Mouse (Mus musculus): ENCODE results near the gene Rara. TPM values are rescaled to one million over a fixed set of nuclear protein-coding genes. Genes with fewer than 3 reads are reported as not detected.

The Rara gene
- total and polyA plus RNA-seq, 3 experiments, result 10.1 to 12.8 (median 10.9) TPM

DNA sequence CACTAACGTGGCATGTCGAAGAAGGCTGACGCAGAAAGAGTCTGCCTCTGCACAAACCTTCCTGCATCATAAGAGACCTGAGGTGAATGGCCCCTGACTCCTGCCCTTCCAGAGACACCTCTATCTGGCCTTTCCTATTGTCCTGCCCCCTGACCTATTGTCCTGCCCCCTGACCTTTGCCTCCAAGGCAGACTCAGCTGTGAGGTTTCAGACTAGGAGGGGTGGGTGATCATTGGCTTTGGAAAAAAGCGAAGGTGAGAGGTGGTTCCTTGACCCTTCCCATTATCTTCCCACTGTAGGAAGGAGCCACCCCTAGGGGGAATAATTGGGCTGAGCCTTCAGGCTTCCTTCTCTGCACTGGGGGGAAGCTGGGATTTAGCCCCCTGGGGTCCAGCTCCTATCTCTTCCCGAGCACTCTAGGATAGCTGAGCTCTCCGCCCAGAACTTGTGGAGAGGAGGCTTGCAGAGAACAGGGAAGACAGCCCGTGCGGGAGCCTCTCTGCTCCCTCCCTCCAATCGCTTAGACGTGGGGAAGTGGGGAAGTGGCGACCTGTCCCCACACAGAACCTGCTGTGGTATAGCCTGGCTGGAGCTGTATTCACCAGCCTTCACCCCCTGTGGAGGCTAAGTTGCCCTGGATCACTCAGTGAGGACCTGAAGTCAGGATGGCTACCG is 34.9 kb downstream of the Rara start:
- no peak for TF ChIP-seq EP300 (IDR thresholded peaks at IDR 0.05; ENCODE audit: insufficient read depth, low read depth, low read length)
- TF ChIP-seq CTCF (IDR thresholded peaks at IDR 0.05), result no peak
- no peak for TF ChIP-seq POLR2A (IDR thresholded peaks at IDR 0.05; ENCODE audit: insufficient read depth, low read depth, low read length)

DNA sequence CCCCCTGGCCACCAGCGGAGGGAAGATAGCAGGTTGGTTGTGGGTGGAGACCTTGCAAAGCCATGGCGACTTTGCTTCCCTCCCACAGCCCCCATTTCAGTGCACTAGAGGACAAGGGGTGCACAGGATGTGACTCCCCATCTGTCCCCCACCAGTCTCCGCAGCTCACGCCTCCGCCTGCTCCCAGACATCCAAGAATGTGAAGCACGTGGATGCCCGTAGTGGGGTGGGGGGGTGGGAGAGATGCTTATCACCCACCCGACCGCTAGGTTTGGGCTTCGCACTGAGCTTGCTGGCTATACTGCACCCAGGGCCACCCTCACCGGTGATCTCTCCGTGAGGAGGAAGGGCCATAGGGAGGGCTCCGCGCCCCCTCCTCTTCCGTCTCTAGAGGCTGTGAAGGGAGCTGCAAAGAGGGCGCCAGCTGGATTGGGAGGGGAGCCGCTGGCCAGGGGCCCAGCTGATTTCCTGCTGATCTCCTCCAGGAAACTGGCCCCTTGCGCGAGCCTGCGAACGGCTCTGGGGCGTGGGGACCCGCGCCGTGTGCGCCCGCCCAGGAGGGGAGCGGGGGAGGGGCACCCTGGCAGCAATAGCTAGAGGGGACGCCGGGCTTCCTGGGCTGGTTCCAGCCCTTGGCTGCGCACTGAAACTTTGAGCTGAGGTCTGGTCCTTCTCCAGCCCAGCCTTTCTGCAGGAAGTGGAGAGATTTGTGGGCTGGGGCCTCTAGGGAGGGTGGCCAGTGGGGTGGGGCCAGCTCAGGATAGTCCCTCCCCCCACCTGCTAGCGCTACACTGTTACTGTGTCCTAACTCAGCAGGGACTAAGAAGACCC is 35.8 kb downstream of the Rara start:
- intact Hi-C loops (cut with DNase I), result loop anchor here (1.0 kb wide), 2 partner anchors 20 to 25 kb away; no protein-coding TSS in a partner anchor
- H3K4me3 ChIP-seq, result peak overlapping the region; percentile 38
- 1% methylated on average over 32 of the region's 32 CpGs for WGBS
- peaks cover 2% of the 10 kb centered on the region for H3K36me3 ChIP-seq (ENCODE audit: control insufficient read depth, insufficient read depth, low read length)
- H3K79me2 ChIP-seq (replicated peaks; ENCODE audit: control insufficient read depth, insufficient read depth, low read length), result no peaks in the 10 kb centered on the region
- DNase-seq, result peak; percentile 91 to 93
- H3K27me3 ChIP-seq (ENCODE audit: control insufficient read depth, insufficient read depth, low read length), result no peaks in the 10 kb centered on the region
- H3K9ac ChIP-seq (ENCODE audit: low read depth, low read length), result peak overlapping the region; percentile 17
- H3K4me1 ChIP-seq (ENCODE audit: control insufficient read depth, insufficient read depth, low read length), result peaks cover 37% of the 10 kb centered on the region
- peak overlapping the region; percentile 82 for H3K27ac ChIP-seq
- TF ChIP-seq CTCF (IDR thresholded peaks at IDR 0.05) (peak; percentile 50), EP300 (IDR thresholded peaks at IDR 0.05; ENCODE audit: insufficient read depth, low read depth, low read length) (peak; percentile 16; the same call in 1 of the 2 replicates), POLR2A (IDR thresholded peaks at IDR 0.05; ENCODE audit: insufficient read depth, low read depth, low read length) (0 out of 2 replicates have a peak, but pooled peaks have one; percentile 30)

More for the DNA sequence above, 34.9 kb downstream of the Rara start:
- Histone ChIP-seq H3K79me2 (replicated peaks; ENCODE audit: control insufficient read depth, insufficient read depth, low read length) (no peaks in the 10 kb centered on the region), H3K27me3 (ENCODE audit: control insufficient read depth, insufficient read depth, low read length) (no peaks in the 10 kb centered on the region), H3K9ac (ENCODE audit: low read depth, low read length) (peak overlapping the region; percentile 17; the same call in 1 of the 2 replicates), H3K27ac (peak overlapping the region; percentile 88), H3K36me3 (ENCODE audit: control insufficient read depth, insufficient read depth, low read length) (peaks cover 2% of the 10 kb centered on the region), H3K4me1 (ENCODE audit: control insufficient read depth, insufficient read depth, low read length) (peaks cover 37% of the 10 kb centered on the region), H3K4me3 (peak overlapping the region; percentile 67)
- intact Hi-C loops (cut with DNase I), result loop anchor here (1.0 kb wide), 2 partner anchors 19 to 24 kb away; no protein-coding TSS in a partner anchor
- WGBS, result 28% methylated on average over 12 of the region's 12 CpGs
- no peak for DNase-seq

DNA sequence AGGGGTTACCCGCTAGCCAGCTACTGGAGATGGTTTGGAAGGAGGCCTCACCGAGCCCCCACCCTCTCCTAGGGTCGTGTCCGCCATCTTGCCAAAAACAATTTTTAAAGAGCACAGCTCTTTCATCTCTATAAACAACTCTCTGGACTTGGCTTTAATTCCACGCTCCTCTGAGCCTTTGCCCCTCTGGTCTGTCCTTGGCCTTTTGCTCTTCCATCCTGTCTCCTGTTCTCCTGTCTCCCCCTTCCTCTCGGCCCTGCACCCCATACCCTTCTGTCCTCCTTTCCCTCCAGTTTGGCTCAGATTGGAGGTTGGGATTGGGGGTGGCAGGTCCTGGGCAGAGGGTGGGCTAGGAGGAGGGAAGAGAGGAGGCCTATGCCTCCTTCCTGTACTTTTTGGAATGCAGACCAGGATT is 36.6 kb downstream of the Rara start:
- Histone ChIP-seq H3K9ac (ENCODE audit: low read depth, low read length) (peak overlapping the region; percentile 8; the same call in 1 of the 2 replicates), H3K4me3 (peak overlapping the region; percentile 38), H3K36me3 (ENCODE audit: control insufficient read depth, insufficient read depth, low read length) (peaks cover 2% of the 10 kb centered on the region), H3K4me1 (ENCODE audit: control insufficient read depth, insufficient read depth, low read length) (peaks cover 38% of the 10 kb centered on the region), H3K27ac (peak overlapping the region; percentile 82), H3K79me2 (replicated peaks; ENCODE audit: control insufficient read depth, insufficient read depth, low read length) (no peaks in the 10 kb centered on the region), H3K27me3 (ENCODE audit: control insufficient read depth, insufficient read depth, low read length) (no peaks in the 10 kb centered on the region)
- intact Hi-C loops (cut with DNase I), result no loop called here
- TF ChIP-seq CTCF (IDR thresholded peaks at IDR 0.05) (no peak), EP300 (IDR thresholded peaks at IDR 0.05; ENCODE audit: insufficient read depth, low read depth, low read length) (no peak), POLR2A (IDR thresholded peaks at IDR 0.05; ENCODE audit: insufficient read depth, low read depth, low read length) (no peak)
- no peak for DNase-seq
- 25% methylated on average over 6 of the region's 6 CpGs for WGBS

DNA sequence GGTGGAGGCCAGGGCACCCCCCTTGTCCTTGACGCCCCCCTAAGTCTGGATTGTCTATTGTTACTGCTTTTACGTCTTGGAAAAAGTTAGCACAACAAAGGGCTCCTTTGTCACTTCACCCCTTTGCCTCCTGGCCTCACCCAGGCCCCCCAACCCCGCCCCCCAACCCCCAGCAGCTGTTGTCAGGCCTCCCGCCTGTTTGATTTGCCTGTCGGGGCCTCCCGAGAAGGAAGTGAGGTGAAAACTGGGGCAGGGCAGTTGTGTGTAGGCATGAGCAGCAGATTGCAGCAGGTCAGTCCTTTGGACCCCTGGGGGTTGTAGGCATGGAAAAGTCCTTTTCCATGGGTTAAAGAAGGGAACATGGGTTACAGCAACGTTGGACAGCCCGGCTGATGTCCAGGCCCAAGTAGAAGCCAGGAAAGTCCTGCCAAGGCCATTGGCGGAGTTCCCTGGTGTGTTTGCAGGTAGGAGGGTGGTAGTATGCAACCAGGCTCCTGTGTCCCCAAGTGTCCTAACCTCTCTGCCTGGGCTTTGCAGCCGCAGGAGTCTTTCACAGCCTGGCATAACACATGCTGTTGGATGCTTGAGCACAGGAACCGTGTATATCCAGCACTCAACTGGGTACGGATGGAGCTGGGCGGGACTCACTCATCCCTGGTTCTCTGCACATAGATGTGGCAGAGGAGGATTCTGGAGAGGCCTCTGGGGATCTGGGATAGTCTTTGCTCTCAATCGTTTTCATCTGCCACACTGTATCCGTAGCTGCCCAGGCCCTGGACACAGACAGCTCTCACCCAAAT is 37.2 kb downstream of the Rara start:
- DNase-seq, result peak; percentile 71 to 77
- Histone ChIP-seq H3K79me2 (replicated peaks; ENCODE audit: control insufficient read depth, insufficient read depth, low read length) (no peaks in the 10 kb centered on the region), H3K9ac (ENCODE audit: low read depth, low read length) (no peak overlapping the region), H3K27ac (peak overlapping the region; percentile 33), H3K4me1 (ENCODE audit: control insufficient read depth, insufficient read depth, low read length) (peaks cover 40% of the 10 kb centered on the region), H3K4me3 (no peak overlapping the region), H3K36me3 (ENCODE audit: control insufficient read depth, insufficient read depth, low read length) (peaks cover 2% of the 10 kb centered on the region), H3K27me3 (ENCODE audit: control insufficient read depth, insufficient read depth, low read length) (no peaks in the 10 kb centered on the region)
- intact Hi-C loops (cut with DNase I), result no loop called here
- WGBS, result 26% methylated on average over 15 of the region's 15 CpGs
- no peak for TF ChIP-seq EP300 (IDR thresholded peaks at IDR 0.05; ENCODE audit: insufficient read depth, low read depth, low read length)
- no peak for TF ChIP-seq POLR2A (IDR thresholded peaks at IDR 0.05; ENCODE audit: insufficient read depth, low read depth, low read length)
- no peak for TF ChIP-seq CTCF (IDR thresholded peaks at IDR 0.05)

DNA sequence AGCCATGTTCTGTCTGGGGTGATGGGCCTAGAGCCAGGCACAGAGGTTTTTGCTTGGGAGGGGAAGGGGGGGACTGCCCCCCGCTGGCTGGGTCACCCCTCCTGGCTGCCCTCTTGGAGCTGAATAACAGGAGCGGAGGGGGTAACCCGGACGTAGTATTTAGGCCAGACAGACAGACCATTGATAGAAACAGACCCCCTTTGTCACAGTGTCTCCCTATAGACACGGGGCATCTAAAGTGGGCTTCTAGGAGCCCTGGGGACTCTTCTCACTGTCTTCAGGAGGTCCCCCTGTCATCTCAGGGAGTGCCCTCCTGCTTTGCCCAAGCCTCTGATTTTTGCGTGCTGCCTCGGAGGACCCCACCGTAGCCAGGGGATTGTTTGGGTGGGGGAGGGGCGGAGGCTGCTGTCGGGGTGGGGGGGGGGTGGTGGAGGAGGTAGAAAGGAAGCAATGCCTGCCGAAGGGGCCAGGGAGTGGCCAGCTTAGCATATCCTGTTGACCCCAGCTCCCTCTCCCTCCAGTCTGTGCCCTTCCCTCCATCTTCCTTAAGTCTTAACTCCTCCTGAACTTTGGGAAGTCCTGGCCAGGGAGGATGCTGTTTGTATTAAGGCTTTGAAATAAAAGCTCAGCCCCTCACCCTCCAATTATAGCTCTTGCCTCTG is 37.9 kb downstream of the Rara start:
- intact Hi-C loops (cut with DNase I), result no loop called here
- WGBS, result 34% methylated on average over 11 of the region's 11 CpGs
- H3K27ac ChIP-seq, result peak overlapping the region; percentile 33; the same call in 1 of the 2 replicates
- H3K79me2 ChIP-seq (replicated peaks; ENCODE audit: control insufficient read depth, insufficient read depth, low read length), result no peaks in the 10 kb centered on the region
- H3K27me3 ChIP-seq (ENCODE audit: control insufficient read depth, insufficient read depth, low read length), result no peaks in the 10 kb centered on the region
- H3K4me3 ChIP-seq, result no peak overlapping the region
- no peak overlapping the region for H3K9ac ChIP-seq (ENCODE audit: low read depth, low read length)
- DNase-seq, result no peak
- H3K4me1 ChIP-seq (ENCODE audit: control insufficient read depth, insufficient read depth, low read length), result peaks cover 41% of the 10 kb centered on the region
- H3K36me3 ChIP-seq (ENCODE audit: control insufficient read depth, insufficient read depth, low read length), result peaks cover 2% of the 10 kb centered on the region
- no peak for TF ChIP-seq EP300 (IDR thresholded peaks at IDR 0.05; ENCODE audit: insufficient read depth, low read depth, low read length)
- no peak for TF ChIP-seq CTCF (IDR thresholded peaks at IDR 0.05)
- no peak for TF ChIP-seq POLR2A (IDR thresholded peaks at IDR 0.05; ENCODE audit: insufficient read depth, low read depth, low read length)

All from heart, adult 2 months (tissue).